Mouse (Mus musculus) thymus, adult 2 months (tissue): Measurements from ENCODE around the gene Cpsf6.

Source experiments
- CTCF ChIP-seq: fragments of 200-500 bp; IDR thresholded peaks from 2 replicates; pipeline ENCODE4 v1.5.1; 2012; ENCODE audit warnings: mild to moderate bottlenecking, control low read depth, low read length, moderate library complexity, borderline replicate concordance; ENCODE audit not compliant: control insufficient read depth, poor library complexity, insufficient read depth; ENCODE audit errors: extremely low read depth
- POLR2A ChIP-seq: fragments of 200-500 bp; IDR thresholded peaks from 2 replicates; pipeline ENCODE4 v1.6.1; 2012; ENCODE audit warnings: mild to moderate bottlenecking, low read length, control low read depth, moderate library complexity; ENCODE audit not compliant: control insufficient read depth, poor library complexity, insufficient read depth; ENCODE audit errors: extremely low read depth

DNA sequence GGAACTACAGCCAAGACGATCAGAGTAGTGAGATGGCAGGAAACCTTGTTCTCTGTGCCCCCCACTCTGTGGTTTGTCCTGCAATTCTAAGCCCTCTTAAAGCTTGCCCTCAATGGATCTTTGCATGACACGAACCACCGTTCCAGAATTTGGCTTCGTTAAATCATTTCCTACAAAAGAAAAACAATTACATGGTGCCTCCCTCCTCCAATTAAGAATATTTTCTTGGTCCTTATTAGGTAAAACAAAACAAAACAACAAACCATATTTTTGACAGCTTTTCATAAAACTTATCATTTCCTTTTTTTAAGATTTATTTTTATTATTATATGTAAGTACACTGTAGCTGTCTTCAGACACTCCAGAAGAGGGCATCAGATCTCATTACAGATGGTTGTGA, 21.5 kb upstream of the Cpsf6 start:
- TF ChIP-seq CTCF, result no peak
- TF ChIP-seq POLR2A, result no peak
